Mouse (Mus musculus) layer of hippocampus, adult 2 months (tissue): Measurements from ENCODE around the gene Scgb2b20. TPM values are rescaled to one million over a fixed set of nuclear protein-coding genes. Genes with fewer than 3 reads are reported as not detected.
"Not testable (repeated sequence)": the region's sequence is repeated elsewhere in the genome, so short reads cannot be mapped to it uniquely, and the experiment has no call there.

Source experiments
- DNase-seq, 2 experiments: peaks; one replicate each; pipeline ENCODE4 v3.0.0; 2022; ENCODE audit warnings: low spot score in 2 of 2
- H3K27ac ChIP-seq: fragments of 200-600 bp; 2 replicates; pipeline ENCODE4 v1.8.1; 2022
- H3K4me3 ChIP-seq: fragments of 200-600 bp; 2 replicates; pipeline ENCODE4 v1.8.1; 2022; ENCODE audit warnings: mild to moderate bottlenecking
- CTCF ChIP-seq: fragments of 200-600 bp; conservative IDR thresholded peaks from 2 replicates; pipeline ENCODE4 v1.8.1; 2022; ENCODE audit warnings: antibody characterized with exemption, mild to moderate bottlenecking, moderate library complexity
- long read RNA-seq, 2 experiments: library from polyadenylated mRNA; stranded (forward); transcript quantifications; one replicate each; pipeline ENCODE4 v2.0.0; 2021; ENCODE audit warnings: borderline mapping rate in 2 of 2
- total RNA-seq, 2 experiments: library from RNA; stranded (reverse); gene quantifications; 2 replicates each; pipeline ENCODE4 v1.2.3; 2021

The Scgb2b20 gene
- not detected for total RNA-seq
- long read RNA-seq, experiment 1: 0 reads
- long read RNA-seq, experiment 2: 0 reads

- H3K27ac ChIP-seq, H3K4me3 ChIP-seq, DNase-seq: not testable (repeated sequence)
Observed at GRCm38 (mm10) chr7:33366222-33366621, at the start of gene Scgb2b20. TSS of gene Scgb2b20 (minus strand) at chr7:33366322.

- not testable (repeated sequence) for H3K27ac ChIP-seq, DNase-seq, H3K4me3 ChIP-seq
Observed at GRCm38 (mm10) chr7:33409681-33410080, 43.6 kb upstream of the Scgb2b20 start.

- no peak for DNase-seq
- TF ChIP-seq CTCF: no peak
- H3K27ac ChIP-seq: no peak overlapping the region
- no peak overlapping the region for H3K4me3 ChIP-seq
Observed at GRCm38 (mm10) chr7:33401650-33402049, 35.5 kb upstream of the Scgb2b20 start.

DNA sequence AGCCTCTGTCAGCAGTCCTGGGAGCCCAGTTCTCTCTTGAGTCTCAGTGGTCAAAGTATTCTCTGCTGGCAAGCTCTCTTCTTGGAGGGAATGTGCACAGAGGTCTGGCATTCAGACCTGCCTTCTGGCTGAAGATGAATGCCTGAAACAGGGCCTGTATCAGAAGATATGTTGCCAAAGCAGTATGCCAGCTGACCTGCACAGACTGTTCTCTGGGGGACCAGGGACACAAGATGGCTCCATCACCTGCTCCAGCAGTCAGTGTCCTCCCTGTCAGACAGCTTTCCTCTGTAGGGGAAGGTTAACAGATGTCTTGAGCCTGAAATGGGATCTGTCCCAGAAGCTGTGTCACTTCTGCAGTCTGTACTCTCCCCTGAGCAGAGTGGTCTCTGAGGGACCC, 33.6 kb upstream of the Scgb2b20 start:
- H3K4me3 ChIP-seq, H3K27ac ChIP-seq, DNase-seq: not testable (repeated sequence)

DNA sequence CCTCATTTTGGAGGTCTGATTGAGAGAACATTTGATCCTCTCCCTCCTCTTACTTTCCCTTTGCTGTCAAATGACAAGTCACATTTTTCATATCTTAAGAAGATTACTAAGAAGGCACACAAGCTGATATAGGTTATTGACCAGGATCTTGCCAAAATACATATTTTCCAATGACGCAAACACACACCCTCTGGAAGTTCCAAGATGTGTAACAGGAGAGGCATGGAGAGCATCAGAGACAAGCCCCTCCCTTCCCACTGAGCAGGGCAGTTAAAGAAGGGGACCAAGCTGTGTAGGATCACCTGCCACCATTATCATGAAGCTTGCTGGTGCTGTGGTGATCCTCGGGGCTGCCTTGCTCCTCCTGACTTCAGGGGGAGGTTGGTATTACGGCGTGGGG, 6.8 kb upstream of the Scgb2b20 start, which contains the start of gene Scgb1b20:
Scgb1b20 (plus strand) TSS at position 301 of the 400 bp plus-strand sequence.
- H3K27ac ChIP-seq, DNase-seq, H3K4me3 ChIP-seq: not testable (repeated sequence)

Other genes starting within 250 kb of the Scgb2b20 start
- gene Scgb2b18, start 192.5 kb downstream of the Scgb2b20 start, total RNA-seq: not detected
- not detected for gene Scgb1b18, start 180.8 kb downstream of the Scgb2b20 start, total RNA-seq
- not detected for gene Scgb2b19, start 86.0 kb downstream of the Scgb2b20 start, total RNA-seq
- not detected for gene Scgb1b19, start 79.0 kb downstream of the Scgb2b20 start, total RNA-seq
- not detected for gene Scgb1b20, start 6.9 kb upstream of the Scgb2b20 start, total RNA-seq
- not detected for gene Scgb2b21, start 154.1 kb upstream of the Scgb2b20 start, total RNA-seq